Mouse (Mus musculus) adrenal gland, adult 18-20 months (tissue): ENCODE data around the gene Mrpl23. TPM values are rescaled to one million over a fixed set of nuclear protein-coding genes. Genes with fewer than 3 reads are reported as not detected.

ENCODE experiments used
- DNase-seq, 2 experiments: peaks; one replicate each; pipeline ENCODE4 v3.0.0; 2021 to 2022; ENCODE audit warnings: low spot score in 2 of 2
- total RNA-seq, 2 experiments: library from RNA; stranded (reverse); gene quantifications; 1 replicate in 1 of 2; 2 replicates in 1 of 2; pipeline ENCODE4 v1.2.3; 2021

Gene Mrpl23
- total RNA-seq, 2 experiments from 2014 or later = 2.9 to 3.0 TPM

DNA sequence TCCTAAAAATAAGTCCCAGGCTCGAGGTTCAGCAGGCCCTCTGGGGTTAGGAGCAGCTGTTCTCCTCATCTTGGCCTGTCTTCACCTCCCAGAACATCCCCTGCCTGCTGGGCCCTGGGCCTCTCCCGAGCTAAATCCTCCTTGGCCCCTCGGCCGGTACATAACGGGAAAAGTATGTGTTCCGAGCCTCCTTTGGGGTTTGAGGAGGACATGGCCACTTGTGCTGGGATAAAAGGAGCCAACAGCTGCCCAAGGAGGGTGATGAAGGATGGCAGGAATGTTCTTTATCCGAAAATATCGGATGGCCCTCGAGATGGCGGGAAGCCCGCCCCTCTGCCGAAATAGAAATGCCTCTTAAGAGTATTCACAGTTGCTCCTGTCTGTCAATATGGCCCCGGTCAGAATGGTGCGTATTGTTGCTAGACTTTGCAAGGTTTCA is 18.5 kb downstream of the Mrpl23 start:
- no peak for DNase-seq

DNA sequence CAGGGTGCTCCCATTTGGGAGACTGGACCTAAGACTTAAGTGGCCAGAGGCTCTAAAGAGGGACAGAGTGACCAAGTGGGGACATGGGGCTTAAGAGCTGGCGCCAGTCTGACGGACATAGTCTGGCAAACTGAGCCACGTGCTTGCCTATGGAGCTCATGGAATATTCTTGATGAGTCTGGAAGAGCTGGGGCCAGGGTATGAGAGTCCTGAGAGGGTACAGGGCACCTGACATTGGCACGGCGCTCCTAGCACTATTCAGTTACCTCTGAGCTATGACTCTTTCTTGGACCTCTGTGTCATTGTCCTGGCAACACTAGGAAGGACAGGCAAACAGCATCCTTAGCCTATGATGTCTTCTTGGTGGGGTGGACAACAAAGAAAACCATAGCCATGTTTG is 19.2 kb downstream of the Mrpl23 start:
- no peak for DNase-seq

DNA sequence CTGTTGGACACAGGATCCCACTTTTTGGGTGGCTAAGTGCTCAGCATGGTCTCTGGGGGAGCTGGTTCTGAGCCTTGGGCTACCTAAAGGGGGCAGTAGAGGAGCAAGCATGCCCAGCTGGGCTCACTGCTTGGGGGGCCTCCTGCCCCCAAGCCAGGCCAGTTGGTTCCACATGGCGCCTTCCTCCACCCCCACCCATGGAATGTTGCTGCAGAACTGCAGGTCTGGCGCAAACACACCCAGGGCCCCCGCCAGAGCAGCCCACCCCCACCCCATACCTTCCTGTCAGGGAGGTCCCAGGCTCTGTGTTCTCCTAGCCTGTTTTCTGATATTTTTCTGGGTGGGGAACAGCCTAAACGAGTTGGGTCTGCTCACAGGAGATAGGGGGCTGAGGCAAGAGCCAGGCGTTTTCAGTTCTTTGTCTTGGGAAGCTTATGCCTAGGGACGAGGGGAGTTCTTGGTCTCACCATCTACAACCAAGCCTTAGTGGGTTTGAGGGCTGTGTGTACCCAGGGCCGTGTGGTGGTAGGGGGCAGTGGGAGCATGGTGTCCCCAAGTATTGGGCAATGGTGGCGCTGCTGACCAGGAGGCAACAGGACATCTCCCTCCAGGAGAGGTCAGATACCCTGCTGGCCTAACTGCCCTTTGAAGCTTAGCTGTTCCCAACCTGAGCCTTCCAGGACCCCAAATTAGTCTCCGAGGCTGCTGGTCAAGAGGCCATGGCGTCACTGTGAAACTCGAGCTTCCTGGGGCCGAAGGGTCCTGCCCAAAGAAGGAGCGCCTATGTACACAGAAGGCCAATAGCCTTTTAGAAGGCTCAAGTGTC is 20.3 kb downstream of the Mrpl23 start:
- DNase-seq = no peak

DNA sequence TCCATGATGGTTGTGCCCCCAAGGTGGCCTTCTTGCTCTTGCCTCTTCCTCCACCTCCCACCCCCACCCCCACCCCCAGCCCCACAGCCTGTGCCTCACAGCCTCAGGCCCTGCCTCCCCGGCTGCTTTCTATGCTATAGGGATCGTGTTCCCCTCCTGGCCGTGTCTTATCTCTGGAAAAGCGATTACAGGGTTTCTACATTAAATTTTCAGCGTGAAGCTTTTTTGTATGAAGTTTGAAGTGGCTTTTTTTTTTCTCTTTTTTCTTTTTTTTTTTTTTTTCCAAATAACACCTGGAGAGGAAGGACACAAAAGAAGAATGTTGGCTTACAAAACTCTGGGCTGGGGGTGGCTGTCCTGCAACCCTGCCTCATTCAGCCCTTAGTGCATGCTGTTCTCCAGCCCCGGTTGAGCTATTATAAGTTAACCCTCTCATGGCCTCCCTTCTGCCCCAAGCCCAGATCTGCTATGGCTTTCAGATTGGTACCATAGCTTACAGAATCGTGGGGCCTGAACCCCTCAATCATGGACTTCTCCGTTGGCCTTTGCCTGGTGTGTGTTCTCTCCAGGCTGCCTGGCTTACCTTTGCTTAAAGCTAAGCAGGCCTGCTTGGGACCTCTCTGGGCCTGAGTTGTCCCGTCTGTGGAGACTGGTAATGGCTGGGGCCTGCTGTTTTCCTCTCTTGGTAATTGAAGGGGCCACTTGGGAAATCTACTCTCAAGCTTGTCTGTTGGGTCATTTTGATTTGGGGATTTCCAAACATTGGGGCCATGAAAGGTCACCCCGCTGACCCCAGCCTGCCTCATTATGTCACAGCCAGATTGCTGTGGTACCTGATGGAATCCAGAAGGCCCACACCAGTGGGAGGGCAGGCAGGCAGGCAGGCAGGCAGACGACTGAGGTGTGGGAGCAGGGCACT is 21.2 kb downstream of the Mrpl23 start:
- DNase-seq = no peak

DNA sequence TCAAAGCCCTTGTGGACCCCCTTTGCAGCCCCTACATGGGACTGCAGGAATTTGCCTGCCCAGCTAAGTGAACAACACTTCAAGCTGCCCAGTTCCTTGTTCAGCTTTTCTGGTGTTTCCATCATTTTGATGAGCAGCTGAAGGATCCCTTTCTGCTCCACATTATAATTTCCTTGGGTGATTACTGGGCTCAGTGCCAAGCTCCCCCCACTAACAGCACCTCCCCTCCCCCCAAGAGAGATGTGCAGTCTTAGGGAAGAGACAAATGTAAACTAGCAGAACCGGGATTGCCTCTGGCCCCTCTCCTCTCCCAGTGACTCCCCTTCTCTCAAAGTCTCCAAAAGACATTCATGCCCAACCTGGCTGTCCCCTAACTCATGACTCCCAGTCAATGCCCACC is 22.1 kb downstream of the Mrpl23 start:
- DNase-seq = no peak

DNA sequence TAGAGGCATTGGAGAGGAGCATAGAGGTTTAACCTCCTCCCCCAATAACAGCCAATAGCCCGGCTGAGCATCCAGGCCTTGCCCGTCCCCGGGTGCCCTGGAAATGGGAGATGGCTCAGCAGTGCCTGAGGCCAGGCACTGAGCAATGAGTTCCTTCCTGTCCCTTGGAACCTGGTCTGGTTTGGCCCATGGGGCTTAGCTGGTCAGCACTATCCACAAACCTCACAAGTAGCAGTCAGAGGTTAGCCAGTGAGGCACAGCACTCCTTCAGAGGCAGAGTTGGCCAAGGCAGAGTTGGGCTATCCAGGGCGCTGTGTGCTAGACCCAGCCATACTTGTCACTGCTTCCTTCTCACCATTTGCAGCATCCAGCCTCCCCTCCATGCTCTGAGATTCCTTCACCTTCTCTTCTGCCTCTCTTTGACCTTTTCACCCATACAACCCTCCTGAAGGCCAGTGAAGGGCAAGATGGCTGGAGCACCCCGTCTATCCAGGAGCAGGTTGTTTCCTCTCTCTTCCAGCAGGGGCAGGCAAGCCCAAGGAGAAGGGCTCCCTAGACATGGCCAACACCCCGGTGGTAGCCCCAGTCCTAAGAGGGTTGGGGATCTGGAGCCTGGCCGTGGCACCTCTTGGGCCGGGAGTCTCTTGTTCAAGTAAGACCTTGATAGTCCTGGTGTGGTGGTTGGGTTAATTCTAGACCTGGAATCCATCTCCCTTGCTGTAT is 23.0 kb downstream of the Mrpl23 start:
- DNase-seq = no peak

DNA sequence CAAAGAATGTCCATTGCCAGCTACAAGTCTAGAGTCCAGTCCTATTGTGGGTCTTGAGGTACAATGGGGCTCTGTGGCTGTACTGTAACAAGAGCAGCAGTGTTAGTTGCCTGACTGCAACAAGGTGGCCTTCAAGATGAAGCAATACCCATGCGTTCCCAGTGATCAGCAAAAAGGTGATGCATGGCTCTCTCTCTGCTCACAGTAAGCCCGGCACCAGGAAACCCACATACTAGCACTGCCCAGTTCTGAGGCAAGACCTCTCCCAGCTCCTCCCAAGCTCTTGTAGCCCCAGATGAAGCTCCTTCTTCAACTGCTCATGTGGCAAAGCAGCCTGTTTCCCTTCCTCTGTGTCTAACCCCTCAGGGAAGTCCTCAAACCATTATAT is 23.6 kb downstream of the Mrpl23 start:
- no peak for DNase-seq

DNA sequence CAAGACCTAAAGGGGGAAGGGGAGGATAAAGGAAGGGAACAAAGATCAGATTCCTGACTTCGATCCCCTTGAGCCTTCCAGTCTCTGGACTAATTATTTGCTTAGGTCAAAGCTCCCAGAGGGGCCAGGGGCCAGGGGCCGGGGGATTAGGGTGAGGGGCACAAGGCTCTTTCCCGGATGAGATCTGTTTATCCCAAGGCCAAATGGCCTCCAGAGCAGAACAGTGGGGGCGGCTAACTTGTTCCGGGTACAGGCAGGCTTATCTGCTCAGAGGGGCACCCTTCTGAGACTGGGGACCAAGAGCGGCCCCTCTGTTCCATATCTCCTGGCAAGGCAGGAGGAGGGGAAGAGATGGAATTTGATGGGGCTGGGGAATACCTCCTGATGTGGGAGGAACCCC is 25.2 kb downstream of the Mrpl23 start:
- DNase-seq = no peak

DNA sequence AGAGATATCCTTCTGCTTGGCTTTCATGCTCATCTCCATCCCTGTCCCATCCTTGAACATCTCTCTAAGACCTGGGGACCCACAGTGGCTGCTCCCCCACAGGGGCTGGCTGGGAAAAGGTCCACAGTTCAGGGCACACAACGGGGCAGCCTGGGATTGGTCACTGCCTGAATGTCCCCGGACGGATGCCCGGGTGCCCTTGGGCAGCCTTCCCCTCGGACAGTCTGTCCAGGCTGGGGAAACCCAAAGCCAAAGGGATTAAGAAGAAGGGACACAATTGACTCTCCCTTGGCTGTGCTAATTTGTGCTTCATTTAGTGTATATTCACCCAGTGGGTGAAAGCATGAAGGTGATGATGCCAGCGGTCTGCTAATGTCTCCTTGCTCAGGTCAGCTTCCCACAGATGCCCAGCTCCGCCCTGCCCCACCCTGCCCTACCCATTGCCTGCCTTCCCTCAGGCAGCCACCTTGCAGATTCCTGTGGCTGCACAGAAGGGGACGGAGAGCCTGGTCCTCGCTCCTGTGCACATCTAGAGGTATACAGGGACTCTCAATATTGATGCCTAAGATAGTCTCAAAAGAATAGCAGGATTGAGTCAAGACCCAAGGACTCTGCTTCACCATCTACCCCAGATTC is 26.1 kb downstream of the Mrpl23 start:
- DNase-seq = no peak

DNA sequence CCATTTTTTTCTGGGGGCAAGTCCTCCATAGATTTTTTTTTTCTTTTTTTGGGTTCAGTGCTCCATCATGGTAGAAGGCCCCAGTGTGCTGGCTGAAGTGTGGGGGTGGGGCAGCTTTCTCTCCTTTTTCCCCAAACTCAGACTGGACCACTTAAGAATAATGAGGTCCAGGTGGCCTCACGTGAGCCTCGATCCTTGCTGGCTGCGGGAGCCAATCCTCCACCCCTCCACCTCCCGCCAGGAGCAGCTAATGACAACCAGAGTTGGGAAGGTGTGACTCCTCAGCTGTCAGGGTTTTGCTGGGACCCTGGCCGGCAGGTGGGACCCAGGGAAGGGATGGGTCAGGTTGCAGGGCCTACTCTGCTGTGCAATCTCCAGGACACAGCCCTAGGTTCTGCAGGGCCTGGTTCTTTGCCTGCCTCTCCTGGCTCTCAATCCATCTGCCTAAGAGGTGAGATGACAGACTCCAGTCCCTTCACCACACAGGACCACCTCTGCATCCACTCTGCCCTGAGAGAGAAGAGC is 27.2 kb downstream of the Mrpl23 start:
- no peak for DNase-seq

DNA sequence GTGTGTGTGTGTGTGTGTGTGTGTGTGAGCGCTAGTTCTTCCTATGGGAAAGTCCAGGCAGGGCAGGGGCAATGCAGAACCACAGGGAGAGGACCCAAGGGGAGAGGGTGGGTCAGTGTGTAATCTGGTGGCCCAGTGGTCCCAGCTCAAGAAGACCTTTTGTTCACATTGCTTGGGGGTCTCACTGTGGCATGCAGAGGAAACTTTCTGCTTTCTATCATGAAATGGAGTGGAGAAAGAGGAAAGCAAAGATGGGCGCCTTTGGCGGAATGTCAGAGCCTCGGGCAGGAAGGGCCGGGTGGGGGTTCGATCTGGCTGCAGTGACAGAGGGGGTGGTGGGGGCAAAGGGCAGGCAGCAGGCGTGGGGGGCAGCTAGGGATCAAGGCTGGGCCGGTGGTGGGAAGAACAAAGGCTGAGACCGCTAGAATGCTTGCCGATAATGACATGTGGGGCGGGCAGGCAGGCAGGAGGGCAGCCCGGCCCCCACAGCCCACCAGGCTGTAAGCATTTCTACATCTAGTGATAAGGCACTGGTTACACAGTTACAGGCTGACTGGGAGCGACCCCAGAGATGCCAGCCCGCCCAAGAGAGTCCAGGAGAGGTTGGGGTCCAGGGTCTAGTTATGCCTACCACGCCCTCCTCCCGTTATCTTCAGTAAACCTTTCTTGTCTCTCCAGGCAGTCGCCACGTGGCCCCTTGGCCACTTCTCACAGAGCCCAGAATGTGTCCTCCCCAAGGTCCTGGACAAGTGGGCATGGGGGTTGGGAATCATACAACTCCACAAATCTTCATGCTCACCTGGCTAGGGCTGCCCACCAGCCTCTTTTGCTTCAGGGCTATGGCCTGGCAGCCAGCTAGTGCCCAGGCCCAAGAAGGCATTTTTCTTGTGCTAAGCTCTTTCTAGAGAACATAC is 28.7 kb downstream of the Mrpl23 start:
- no peak for DNase-seq

DNA sequence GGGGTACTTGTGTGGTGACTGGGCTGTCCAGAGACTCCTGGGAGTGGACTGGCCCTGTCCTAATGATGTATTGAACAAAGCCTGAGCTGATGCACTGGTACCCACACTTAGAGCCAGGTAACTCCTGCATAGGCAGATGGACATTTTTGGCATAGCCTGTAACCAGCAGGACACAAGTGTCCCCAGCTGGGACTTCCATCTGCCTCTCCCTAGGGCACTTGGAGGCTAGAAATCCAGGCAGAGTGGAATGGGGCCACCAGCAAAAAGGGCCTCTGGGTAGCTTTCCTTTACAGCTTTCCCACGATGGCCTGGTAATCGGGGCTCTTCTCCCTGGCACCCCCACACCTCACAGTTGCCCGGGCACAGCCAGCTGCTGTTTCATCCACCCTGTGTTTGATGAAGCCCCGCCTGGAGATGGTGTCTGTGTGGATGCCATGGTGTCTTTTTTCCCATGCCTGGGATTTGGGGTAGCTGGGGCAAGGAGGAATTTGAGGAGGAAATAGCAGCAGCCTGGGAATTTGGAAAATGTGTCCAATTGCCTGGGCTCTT is 29.4 kb downstream of the Mrpl23 start:
- DNase-seq = no peak

DNA sequence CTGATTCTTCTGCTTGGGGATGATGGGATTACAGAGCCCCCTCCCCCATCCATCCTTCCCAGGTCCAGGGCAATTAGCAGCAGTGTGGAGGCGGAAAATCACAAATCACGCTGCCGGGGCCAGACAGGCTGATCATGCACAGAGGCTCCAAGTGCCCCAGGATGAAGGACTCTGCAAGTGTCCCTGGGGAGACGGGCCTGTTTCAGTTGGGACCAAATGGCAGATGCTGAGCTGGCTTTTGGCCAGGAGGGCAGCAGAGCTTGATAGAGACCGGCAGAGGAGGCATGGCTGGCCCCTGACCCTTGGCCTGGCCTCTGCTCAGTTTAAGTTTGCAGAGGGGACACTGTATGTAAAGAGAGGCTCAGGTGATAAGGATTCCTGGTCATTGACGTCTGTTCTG is 30.7 kb downstream of the Mrpl23 start:
- no peak for DNase-seq

DNA sequence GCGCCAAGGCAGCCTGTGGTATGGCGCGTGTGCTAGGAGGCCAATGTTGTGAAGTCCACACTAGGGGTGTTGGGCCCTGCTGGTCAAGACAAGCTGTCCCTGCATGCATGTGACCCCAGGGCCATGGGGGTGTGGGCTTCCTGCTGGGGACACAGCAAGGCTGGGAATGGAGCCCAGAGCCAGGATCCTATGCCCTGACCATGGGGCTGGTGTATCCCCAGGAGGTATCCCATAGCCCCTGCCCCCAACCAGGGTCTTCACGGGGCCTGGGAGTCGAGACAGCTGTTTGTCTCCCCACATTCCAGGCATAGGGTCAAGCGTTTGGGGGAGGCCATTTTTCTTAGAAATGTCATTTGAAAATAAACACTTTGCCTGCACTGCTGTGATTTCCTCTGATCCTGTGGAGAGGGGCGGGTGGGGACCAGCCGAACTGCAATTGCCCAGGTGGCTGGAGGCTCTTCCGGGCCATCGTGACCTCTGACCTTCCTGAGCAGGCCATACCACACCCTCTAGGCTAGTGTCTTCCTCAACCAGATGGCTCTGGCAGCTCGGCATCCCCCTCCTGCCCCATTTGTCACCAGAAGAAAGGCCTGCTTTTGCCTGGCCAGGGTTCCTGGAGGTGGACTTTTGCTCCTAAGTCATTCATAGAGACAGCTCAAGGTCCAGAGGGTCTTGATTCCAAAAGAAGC is 32.6 kb downstream of the Mrpl23 start:
- no peak for DNase-seq

DNA sequence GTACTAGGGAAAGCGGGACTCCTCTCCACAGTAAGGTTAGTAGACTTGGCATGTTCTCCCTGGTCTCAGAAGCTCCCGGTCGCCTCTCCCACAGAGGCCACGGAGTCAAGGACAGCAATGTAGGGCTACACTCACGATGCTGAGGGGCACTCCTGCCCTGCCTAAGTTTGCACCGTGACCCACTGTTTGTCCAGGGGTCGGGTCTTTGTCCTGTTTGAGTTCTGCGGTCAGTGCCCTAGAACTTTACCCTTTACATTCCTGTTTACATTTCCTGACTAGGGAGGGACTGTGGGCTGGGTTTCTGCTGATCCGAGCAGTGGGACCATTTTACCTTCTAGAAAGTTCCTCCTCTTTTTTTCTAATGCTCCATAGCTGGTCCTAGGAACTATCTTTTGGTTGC is 34.0 kb downstream of the Mrpl23 start:
- DNase-seq = no peak

DNA sequence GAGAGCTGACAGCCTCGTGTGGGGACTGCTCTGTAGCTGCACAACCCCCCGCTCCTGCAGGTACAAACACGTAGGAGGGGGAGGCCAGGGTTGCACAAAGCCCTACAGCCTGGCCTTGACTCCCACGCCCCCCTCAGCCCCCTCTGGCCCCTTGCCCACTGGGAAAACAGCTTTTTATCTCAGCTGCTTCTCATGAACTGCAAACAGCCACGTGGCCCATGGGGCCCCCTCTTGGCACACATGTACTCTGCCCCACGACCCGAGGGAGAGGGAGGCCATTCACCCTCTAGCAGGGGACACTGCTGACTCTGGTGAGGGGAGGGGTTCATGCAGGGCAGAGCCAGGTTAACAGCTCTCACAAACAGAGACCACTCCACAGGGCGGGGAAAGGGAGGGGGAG is 36.5 kb downstream of the Mrpl23 start:
- DNase-seq = no peak

DNA sequence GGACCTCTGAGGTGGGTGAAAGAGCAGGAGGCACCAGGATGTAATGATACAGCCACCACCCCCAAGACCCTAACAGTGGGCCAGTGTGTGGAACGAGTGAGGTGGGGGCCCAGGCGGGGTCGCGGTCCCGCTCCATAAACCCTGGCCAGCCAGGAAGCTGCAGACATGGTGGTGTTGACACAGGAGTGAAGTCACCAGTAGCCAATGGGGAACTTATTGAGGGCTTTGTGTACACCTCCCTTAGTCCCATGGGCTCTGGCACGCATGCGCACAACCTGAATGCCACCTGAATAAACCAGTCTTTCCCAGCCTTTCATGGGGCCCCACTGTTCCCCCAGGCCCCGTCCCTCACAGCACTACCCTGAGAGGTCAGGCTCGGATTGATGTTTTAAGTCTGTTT is 38.1 kb downstream of the Mrpl23 start:
- DNase-seq = no peak

DNA sequence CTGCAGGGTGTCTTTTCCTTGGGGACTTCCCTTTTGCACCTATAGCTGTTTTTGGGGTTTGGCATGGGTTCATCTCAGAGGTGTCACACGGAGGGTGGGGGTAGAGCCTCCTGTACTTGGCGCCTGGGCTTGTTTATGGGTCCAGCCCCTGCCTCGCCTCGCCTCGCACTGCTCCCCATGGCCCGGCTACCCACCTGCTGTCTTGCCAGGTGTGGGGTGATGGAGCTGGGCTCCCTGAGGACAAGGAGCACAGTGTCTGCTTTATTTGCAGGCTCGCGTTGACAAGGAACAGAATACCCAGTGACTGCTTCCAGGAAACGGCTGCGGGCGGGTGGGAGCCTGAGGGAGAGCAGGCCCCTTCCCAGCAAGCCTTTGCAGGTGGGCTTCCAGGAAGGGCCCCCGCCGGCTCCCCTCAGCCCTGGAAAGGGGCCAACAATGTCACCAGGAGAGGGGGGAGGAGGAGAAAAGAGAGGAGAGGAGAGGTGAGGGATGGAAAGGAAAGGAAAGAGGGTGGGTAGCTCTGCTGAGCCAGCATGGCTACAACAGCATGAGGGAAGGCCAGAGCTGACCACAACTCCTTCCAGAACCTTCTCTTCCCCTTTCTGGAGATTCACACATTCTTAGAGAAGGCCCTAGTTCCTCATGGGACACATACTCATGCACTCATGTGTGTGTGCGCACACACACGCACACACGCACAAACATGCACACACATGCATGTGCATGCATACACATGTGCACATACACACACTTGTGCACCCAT is 39.2 kb downstream of the Mrpl23 start:
- DNase-seq = no peak
